Mouse (Mus musculus) lung, postnatal 10 days (tissue): ENCODE measurements around the gene Pnliprp1.

Experiments used
- DNase-seq: peaks from one replicate; pipeline ENCODE4 v3.0.0; 2021

The Pnliprp1 gene

GRCm38 (mm10) chr19:58781566-58781965, 52.9 kb downstream of the Pnliprp1 start:
- no peak for DNase-seq

DNA sequence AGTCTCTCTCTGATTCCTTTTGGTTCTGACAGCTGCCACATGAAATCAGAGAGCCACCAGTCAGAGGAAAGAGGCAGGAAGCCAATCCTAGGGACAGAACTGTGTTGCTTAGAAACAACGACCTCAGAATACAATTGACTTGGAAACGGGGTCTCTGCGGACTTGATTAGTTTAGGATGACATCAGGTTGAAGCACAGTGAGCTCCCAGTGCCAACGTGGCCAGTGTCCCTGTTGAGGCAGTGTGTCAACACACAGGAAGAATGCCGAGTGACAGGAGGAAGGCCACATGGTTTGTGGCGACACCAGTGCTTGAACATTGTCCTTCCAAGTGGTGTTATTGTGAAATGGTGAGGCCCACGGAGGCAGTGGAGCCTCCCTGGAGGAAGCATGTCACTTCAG, 55.3 kb downstream of the Pnliprp1 start:
- no peak for DNase-seq

DNA sequence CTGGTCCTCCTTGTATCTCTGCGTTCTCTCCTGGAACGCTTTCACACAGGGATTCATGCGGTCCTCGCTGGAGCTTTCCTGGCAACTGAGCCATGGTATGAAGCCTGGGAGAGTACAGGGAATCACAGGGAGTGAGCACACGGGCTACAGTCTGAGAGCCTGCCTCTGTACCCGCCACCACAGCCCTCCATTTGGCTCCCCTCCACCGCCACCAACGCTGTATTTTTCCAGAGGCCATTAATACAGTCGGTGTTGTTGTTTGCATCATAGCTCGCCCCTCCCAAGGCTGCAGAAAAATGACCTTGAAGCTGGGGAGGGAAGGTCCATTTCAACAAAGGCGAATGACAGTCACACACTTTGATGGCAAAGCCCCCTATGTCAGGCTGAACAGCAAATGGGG, 60.5 kb downstream of the Pnliprp1 start:
- no peak for DNase-seq
